Mouse (Mus musculus): ENCODE results near the gene Ranbp9.
A peak's percentile ranks its signal among the peaks of the same experiment; 100 is the strongest.

Ranbp9 gene

DNA sequence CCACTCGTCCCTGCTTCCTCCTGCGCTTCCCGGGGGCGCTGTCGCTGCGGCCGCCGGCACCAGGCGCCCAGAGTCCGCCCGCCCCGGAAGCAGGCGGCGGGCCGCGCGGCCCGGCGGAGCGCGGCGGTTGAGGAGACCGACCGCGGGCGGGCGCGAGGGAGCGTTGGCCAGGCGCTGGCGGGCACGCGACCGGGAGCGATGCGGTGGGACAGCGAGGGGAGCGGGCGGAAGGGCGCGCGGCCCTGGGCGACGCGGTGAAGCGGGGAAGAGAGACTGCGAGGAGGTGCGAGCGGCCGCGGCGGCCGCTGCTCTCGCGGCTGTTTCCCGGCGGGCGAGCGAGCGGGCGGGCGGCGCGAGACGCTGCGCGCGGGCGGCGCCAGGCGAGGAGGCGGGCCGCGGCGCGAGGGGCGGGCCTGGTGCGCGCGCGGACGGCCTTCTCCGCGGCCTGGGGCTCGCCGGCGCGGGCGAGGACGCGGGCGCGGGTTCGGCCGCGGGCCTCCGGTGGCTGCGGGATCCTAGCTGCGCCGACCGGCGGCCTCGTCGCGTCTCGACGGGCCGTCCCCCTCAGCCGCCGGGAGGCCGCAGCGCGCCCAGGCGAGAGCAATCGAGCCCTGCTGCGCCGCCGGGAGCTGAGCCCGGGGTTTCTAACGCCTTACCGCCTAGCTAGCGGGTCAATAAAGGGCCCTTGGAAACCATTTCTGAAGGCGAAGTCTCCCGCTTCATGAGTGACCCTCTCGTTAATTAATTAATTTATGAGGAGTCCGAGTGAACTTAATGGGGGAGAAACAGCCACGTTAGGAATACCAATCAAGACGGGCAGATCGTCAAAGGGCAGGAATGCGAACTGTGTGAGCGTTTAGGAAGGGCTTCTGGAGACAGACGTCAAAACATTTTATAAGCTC is at the start of gene Ranbp9:
Ranbp9 (minus strand) TSS at position 326 of the 902 bp plus-strand sequence.
- peak; percentile 53 for DNase-seq (ENCODE audit: extremely low spot score, low read depth, low spot score)

DNA sequence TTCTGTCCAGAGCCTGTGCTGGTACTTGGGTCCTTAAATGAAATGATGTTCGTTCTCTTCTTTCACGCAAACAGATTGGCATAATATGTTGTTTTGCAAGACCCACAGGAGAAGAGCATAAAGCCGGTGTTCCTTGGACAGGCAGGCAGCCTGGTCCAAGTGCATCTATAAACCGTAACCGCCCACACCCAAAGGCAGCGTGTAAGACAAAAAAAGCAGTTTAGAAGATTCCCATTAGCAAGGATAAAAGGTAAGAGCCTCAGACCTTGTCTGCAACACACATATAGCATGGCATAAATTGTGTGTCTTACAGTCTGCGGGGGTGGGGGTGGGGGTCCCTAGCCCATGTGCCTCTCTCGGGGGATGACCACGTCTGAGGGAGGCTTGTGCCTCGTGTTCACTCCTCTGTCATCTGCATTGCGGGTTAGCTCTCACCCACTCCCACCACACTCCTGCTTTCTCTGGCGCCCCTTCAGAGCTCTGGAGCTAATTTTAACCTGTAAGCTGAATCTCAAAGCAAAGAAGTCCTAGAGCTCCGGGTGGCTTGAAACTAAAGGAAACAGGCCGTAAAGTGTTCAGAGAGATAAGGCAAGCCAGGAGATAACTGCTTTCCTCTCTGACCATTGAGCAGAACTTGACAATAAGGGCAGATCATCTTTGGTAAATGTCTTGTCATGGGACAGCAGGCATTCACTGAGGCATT is 49.2 kb upstream of the Ranbp9 start:
- DNase-seq (ENCODE audit: extremely low spot score, low read depth, low spot score): no peak

DNA sequence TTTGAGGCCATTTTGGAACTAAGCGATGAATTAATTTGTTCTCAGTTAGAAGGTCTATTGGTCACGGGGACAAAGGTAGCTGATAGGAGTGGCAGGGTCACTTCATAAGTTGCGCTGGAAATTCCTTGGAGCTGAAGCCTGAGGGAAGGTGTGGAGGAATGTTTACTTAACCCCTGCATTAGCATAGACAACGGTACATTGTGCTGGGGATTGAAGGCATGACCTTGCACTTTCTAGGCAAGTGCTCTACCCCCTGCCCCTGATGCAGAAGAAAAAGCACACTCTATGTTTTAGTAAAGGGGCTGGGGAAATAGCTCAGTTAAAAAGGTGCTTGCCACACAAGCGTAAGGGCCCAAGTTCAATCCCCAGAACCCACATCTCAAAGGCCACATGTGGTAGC is 45.2 kb upstream of the Ranbp9 start:
- DNase-seq (ENCODE audit: extremely low spot score, low read depth, low spot score): no peak

DNA sequence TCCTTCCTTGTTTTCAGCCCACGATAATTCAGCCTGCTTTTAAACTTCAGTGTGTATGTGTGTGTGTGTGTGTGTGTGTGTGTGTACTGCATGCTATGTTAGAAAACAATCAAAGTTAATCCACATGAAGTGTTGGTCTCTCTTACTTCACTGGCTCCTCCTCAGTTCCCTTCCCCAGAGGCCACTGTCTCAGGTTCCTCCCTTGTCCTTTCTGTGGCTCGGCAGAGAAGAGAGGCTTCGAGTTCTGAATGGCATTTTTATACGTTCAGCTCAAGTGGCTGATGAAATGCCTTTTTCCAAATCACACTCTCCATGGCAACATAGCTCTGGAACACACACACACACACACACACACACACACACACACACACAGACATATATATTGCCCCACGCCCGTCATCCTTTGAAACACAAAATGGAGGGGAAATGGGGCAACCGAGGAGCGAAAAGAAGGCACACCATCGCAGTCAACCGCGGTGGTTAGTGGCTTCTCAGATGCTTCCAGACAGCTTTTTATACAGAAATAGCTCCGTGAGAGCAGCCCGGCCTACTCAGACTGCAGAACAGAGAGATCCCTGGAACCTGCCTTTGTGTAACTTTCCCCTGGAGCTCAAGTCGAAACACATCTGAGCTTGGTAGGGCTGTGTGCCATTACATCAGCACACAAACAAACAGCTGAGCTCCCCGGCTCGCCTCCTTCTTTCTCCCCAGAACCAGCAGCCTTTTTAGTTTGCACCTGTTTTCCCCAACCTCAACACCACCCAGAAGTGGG is 44.5 kb upstream of the Ranbp9 start:
- DNase-seq (ENCODE audit: extremely low spot score, low read depth, low spot score): no peak

DNA sequence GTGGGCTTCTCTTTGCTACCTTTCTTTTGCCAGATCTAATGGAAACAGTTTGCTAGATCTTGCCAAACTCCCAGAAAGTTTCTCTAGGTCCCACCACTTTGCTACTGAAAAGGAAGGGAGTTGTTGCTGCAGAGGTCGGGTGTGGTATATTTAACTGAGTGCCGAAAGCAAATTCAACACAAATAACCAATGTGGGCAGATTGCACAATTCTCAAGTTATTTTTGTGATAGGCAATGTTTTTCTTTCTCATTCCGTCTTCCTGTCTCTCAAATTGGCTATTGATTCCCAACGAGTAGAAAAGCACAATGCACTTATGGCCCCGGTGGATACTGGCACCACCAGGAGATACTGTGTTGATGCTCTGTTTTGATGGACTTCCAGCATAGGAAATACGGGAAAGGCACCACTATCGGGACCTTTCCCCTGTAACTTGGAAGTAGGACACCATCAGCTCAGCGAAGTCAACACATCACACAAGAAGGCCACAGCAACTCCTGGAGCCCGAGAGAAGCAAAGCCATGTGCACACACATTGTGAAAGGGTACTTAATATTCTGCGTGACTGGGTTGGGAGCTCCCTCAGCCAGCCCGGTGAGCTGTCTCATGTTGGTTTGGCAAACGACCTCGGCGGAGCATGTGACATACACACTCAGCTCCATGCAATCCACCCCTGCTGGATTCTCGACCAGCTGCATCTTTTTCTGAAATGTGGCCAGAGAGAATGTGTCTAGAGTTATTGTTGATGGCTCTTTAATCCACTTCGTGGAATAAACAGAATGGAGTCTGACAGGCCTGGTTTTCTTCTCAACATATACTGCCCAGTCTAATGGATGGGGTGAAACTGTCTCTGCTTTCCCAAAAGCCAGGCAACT is 43.6 kb upstream of the Ranbp9 start:
- no peak for DNase-seq (ENCODE audit: extremely low spot score, low read depth, low spot score)

DNA sequence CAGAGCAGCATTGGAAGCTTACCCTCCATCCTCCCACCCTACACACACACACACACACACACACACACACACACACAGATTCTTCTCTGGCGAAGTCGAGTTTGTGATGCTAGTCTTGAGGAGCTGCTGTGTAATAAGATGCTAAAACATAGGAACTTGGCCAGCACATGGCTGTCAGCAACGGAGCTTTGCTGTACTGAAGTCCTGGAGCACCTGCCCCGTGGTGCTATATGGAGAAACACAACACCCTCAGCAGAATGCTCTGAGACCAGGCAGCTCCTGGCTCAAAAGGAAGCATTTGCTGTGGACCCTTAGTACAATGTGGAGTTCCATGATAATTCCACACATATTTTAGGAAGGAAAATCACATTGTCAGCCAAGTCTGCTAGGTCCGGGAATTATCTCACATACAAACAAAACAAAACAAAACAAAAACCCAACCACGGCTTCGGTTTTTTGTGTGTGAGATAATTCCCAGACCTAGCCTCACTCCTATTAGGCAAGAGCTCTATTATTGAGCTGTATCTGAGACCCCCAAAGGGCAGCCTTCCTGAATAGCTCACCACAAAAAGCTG is 42.9 kb upstream of the Ranbp9 start:
- DNase-seq (ENCODE audit: extremely low spot score, low read depth, low spot score): no peak

DNA sequence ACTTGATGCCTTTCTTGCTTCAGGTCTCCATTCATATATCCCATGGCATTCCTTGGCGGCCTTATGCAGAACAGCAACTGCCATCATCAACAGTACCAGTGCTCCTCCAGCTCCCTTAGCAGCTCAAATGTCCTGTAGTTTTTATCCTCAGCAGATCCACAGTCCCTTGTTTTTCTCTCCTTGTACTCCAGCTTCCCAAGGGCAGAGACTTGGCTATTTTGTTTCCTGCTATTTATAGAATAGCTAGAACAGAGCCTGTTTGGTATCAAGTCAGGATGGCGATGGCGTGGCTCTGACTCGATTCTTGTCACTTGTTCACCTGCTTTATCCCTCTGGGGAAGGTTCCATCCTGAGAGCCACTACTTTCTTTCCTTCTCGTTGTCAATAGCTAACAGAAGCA is 40.9 kb upstream of the Ranbp9 start:
- DNase-seq (ENCODE audit: extremely low spot score, low read depth, low spot score): no peak

DNA sequence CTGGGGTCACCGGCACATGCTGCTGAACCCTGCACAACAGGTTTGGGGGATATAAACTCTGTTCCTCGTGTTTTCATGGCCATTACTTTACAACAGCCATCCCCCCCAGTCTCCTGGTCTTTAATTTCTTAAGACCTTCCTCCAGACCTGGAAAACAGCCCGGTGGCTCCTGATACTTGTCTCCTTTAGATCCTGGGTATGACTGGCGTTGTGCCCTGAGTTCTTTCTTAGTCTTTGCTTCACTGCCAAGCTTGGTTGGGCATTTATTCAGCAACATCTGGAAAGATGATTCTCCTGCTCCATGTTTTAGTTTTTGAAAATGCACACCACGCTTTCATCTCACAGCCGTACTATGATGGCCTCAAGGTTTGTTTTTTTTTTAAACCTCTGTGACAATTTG is 38.2 kb upstream of the Ranbp9 start:
- DNase-seq (ENCODE audit: extremely low spot score, low read depth, low spot score): no peak

DNA sequence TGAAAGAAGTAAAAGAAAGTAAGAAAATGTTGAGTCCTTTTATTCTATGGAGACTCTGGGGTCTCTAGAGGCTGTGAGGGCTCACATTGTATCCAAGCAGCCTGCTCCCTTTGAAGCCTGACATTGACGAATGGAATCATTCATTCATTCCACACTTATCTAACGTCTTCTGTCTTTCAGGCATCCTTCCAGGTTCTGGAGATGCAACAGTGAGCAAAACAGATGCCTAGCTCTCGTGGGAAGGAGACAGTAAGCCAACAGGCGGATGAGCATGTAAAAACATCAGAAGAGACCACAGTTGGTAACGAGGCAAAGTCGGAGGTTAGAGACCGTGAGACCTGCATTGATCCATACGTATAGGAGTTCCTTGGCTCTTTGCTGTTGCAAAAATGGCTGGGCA is 36.3 kb upstream of the Ranbp9 start:
- DNase-seq (ENCODE audit: extremely low spot score, low read depth, low spot score): no peak

DNA sequence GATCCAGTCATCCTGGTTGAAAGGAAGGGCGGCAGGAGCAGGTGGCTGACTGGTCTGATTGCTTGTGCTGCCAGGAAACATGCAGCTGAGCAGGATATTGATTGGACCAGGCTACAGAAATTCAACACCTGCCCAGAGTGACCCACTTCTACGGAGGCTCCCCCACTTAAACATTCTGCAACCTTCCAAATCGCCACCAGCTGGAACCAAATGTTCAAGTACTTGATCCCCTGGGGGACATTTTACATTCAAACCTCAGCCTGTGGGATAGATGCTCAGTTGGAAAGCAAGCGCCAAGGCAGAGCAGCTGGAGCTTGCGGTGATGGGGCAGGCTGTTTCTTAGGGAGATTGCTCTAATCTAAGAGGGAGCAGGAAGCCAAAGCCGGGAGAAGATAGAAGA is 35.8 kb upstream of the Ranbp9 start:
- DNase-seq (ENCODE audit: extremely low spot score, low read depth, low spot score): no peak

DNA sequence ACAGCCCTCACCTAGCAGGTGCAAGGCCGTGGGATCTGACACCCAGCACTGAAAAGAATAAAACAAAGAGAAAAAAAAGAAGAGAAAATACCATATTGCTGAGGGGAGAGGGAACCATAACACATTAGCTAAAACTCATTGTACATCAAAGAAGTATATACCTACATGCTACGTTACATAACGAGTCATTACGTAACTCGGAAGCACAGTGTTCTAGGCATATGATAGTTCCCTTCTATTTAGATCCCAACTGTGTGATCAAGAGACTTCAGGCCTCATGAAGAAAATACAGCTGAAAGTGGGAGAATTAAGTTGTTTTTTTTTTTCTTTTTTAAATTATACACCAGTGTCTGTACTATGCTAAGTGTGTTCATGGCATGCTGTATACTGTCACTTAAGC is 35.0 kb upstream of the Ranbp9 start:
- DNase-seq (ENCODE audit: extremely low spot score, low read depth, low spot score): no peak

DNA sequence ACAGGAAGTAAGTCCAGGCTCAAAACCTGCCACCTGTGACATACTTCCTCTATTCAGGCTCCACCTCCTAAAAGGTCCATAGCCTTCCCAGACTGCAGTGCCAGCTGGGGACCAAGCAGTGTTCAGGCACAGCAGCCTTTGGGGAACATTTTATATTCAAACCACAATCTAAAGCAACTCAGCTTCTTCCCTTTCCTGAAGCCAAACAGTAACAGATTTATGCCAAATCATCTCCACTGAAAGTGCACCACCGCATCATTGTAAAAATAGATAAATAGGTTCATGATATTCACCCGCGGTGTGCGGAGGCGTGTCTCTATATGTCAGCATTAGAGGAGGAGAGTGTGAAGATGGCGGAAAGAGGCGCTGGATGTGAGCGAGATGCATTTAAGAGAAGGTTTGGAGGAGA is 33.9 kb upstream of the Ranbp9 start:
- DNase-seq (ENCODE audit: extremely low spot score, low read depth, low spot score): no peak

DNA sequence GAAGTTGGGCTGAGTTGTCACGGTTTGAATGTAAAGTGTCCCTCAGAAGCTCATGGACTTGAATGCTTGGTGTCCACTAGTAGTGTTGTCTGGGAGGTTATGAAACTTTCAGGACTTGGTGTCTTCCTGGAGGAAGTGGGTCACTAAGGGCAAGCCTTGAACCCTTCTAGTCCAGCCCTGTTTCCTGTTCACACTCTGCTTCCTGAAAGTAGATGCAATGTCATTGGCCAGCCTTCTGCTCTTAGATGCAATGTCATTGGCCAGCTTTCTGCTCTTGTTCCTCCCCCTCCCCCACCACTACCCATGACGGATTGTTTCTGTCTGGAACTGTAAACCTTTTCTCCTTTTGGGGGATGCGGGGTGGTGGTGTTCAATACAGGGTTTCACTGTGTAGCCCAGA is 31.7 kb upstream of the Ranbp9 start:
- DNase-seq (ENCODE audit: extremely low spot score, low read depth, low spot score): no peak

DNA sequence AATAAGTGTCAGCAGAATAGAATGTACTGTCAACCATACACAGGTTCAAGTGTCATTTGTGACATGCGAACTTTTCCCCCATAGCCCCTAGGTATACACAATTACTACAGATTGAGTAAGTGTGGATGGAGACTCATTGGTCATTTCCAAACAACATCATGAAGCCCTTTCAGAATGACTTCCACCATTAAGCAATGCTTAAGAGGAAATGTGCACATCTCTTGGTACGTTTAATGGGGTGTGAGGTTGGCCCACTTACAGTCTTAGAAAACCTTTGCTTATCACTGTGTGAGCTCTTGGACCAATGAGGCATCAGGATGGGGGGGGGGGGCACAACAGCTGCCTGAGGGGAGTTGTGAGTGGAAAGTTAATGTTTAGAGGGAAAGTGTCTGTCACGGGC is 24.7 kb upstream of the Ranbp9 start:
- no peak for DNase-seq (ENCODE audit: extremely low spot score, low read depth, low spot score)

DNA sequence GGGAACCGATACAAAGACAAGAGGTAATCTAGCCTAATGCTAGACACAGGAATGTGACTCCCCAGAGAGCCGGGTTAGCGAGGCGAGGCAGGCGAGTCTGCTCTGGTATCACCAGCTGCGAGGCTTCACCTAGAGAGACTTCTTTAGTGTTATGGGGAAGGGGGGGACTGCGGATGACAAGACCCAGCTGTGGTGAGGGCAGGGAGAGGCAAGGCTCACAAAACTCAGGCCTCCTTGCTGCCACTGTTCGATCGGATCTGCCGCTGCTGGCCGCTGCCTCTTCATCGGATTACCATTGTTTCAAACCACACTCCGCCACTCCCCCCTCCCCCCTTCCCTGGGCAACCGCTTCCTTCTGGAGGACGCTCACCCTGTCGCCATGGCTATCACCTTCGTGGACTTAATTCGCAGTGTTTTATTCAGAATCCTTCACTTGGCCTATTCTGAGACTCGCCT is 22.3 kb upstream of the Ranbp9 start:
- DNase-seq (ENCODE audit: extremely low spot score, low read depth, low spot score): no peak

DNA sequence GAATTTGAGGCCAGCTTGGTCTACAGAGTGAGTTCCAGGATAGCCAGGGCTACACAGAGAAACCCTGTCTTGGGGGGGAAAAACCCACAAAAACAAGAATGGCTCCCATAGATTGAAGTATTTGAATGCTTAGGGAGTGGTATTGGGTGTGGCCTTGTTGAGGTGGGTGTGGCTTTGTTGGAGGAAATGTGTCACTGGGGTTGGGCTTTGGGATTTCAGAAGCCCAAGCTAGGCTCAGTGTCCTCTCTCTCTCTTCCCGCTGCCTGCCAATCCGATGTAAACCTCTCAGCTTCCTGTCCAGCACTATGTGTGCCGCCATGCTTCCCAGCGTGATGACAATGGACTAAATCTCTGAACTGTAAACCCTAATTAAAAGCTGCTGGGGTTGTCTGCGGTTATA is 20.5 kb upstream of the Ranbp9 start:
- no peak for DNase-seq (ENCODE audit: extremely low spot score, low read depth, low spot score)

DNA sequence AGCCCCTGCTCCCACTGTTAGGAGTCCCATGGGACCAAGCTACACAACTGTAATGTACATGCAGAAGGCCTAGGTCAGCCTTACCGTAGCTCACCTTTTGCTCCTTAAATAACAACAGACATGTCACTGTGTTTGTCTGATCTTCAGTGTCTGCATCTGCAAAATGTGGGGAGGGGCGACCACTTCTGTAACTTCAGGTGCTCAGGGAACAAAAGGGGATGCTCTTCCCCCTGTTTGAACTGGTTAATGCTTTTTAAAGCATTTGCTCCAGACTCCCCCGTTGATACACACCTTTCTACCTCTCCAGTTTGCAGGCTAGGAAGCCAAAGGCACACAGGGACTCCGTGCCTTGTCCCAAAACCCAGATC is 19.4 kb upstream of the Ranbp9 start:
- DNase-seq (ENCODE audit: extremely low spot score, low read depth, low spot score): no peak

DNA sequence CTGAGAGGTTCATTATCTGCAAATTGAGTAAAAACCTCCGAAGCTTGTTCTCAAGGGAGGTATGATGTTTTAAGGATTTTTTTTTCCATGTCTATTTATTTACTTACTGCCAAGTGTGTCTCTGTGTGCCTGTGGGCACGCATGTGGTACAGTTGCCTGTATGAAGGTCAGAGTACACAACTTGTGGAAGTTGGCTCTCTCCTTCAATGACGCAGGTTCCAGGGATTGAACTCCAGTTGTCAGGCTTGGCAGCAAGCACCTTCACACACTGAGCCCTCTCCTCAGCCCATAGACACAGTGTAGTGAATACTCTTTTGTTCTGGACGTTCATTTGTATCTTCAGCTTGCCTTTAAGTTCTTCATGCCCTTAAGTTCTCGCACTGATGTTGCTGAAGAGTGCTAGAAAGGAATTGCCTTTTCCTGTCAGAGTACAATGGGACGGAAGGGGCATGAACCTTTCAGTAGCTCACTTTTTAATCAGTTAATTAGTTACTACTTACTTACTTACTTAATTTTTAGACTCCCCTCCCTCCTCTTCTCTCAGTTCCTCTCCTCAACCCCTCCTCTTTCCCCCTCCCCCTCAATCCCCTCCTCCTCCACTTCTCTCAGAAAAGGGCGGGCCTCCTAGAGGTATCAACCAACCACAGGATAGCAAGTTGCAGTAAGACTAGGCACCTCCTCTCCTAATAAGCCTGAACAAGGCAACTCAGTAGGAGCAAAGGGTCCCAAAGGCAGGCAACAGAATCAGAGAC is 18.8 kb upstream of the Ranbp9 start:
- DNase-seq (ENCODE audit: extremely low spot score, low read depth, low spot score): no peak

DNA sequence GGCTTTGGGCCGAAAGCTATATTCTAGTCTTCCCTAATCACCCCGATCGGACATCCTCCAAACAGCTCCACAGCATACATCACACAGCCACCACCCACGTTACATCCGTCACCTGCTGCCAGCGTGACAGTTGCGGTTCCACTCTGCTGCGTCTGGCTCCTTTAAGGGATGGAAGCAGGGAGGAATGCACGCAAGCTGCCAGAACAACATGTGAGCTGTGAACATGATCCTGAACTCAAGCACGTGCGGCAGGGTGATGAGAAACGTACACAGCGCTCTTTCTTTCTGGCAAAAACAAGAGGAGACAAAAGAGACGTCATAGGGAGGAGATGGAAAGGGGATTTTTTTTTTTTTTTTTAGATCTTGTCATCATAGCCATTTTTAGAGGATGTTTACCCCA is 17.8 kb upstream of the Ranbp9 start:
- no peak for DNase-seq (ENCODE audit: extremely low spot score, low read depth, low spot score)

DNA sequence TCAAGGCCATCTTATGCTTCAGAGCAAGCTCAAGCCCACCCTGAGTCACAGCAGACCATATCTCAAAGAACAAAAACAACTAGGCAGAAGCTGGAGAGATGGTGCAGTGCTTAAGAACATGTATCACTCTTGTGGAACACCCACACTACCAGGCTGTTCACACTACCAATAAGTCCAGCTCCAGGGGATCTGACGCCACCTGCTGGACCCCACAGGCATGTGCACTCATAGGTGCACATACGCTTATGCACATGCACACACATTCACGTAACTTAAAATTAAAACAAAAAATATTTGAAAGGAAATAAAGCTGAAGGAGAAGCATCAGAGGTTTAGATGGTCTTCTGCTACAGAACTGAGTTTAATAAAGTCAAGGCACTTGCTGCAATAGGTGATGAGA is 16.7 kb upstream of the Ranbp9 start:
- no peak for DNase-seq (ENCODE audit: extremely low spot score, low read depth, low spot score)
